Mouse (Mus musculus) urinary bladder, postnatal 10 days (tissue): ENCODE data around the gene Znrf2.
"Not testable (repeated sequence)": the region's sequence is repeated elsewhere in the genome, so short reads cannot be mapped to it uniquely, and the experiment has no call there.

ENCODE experiments used
- DNase-seq: peaks from one replicate; pipeline ENCODE4 v3.0.0; 2022; ENCODE audit warnings: low spot score

Gene Znrf2

DNA sequence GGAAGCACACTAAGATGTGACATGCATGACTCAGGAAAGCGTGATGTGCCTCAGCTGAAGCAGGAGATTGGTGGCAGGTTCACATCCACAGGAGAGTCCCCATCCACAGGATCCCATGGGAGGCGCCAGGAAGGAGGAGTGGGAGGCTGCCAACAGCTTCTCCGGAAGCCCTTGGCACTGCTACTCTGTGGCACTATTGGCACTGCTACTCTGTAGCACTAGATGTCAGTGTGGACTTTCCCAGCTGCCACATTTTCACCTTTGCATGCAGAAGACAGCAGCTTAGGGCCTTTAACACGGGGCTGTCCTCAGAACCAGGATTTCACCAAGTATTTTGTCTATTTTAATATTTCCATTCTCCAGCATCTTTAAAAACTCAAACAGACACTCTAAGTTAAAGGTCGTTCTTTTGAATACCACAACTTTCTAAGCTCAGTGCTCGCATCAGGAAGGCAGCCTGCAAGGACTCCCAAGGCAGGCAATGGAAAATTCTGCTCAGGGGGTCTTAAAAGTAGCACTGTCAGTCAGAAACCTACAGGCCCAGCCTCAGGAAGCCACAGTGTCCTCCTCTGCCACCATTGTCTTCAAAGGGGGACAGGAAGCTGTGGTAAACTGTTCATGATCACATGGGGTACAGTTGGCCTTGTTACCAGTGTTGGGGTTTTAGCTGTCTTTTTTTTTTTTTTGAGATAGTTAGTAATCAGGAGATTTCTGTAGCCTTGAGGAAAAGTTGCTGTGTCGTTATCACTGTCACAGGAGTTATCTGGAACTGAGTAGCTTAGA is 7.0 kb upstream of the Znrf2 start:
- no peak for DNase-seq

DNA sequence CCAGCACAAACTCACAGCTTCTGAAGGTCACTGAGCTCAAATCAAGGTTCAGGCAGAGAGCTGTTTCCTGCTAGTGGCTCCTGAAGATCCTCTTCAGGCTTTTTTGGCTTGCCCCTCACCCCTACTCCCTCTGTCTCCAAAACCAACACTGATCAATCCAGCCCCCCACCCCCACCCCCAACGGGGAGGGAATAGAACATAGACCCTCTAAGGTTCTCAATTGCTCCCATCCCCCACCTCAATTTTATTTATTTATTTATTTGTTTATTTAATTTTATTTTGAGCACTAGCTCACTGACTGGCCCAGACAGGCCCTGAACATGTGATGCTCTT is 6.4 kb upstream of the Znrf2 start:
- no peak for DNase-seq

DNA sequence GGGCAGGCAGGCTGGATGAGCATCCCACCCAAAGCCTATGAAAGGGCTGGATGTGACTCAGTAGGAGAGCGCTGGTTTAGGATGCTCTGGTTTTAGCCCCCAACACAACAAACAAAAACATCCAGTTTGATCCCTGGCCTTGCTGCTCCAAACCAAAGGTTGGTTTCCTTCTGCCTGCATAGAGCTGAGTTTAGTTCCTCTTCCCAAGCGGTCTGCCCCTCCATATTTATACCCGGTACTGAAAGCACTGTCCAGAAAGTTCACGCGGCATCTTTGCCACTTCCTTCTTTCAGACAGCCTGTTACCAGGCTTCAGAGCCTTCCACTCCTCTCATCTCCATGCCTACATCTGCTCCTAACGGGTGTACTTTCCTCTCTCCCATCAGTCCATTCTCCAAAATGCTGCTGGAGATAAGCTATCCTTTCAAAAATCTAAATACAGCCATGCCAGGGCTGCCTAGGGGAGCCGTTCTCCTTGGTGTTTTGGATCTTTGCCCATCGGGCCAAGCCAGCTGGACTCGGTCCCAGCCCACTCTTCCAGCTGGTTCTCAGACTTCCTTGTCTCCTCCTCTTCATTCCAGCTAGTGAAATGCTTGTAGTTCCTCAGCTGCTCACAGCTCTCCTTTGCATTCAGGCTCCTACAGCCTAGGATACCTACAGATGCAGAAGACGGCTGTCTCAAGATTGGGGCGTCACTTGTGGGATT is 5.0 kb upstream of the Znrf2 start:
- DNase-seq: no peak

DNA sequence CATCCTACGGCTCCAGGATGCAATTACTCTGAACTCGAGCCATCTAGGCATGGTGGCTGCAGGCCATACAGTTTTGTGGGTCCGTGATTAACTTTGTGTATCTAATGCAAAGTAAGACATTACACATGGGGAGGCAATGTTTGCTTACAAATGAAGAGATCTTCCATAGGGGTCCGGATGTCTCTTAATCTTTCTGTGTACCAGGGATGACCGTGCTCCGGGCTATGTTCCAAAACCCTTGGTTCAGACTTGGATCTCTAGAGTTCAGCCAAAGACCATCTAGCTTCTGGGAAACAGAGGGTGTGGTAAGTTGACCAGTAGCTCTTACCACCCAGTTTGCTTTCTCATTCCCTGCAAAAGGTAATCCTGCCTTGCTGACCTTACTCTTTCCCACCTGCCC is 4.4 kb upstream of the Znrf2 start:
- no peak for DNase-seq

DNA sequence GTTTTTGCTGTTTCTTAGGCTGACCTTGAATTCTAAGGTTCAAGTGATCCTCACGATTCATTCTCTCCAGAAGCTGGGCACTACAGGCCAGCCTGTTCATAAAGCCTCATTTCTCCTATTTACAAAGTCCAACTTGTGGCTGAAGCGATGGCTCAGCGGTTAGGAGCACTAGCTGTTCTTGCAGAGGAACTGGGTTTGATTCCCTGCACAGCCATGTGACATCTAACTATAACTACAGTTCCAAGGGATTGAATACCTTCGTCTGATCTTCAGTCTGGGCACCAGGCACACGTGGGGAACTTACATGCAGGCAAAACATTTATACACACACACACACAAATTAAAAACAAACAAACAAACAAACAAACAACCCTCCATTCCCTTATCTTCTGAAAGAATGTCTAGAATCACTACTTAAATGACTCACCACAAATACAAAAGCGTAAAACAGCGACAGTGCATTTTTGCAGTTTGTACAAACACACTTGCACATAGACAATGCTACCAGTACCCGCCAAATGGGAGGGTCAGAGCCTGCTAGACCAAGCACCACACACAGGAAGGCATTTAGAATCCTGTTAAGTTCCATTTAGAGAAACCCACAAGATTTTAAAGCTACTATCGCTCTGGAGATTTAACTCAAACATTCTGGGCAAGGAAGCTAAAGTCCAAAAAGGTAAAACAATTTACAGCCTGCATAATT is 1.1 kb upstream of the Znrf2 start:
- DNase-seq: no peak

DNA sequence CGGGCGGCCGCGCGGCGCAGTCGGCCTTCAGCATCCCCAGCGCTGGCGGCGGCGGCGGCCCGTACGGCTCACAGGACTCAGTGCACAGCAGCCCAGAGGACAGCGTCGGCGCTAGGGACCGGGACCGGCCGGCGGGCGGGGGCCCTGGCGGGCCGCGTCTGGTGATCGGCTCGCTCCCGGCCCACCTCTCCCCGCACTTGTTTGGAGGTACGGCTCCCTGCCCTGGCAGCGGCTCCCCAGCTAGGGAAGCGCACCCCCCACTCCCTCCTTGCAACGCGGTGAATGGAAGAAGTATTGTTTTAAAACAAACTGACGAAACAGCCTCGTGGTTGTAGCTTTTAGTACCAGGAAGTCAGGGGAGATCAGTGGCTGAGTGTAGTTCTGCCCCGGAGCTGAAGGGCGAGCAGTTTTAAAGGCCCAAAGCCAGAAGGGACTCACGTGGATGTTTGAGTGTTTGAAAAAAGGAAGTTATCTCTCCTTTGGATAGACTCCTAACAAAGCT is 601 bp downstream of the Znrf2 start:
- DNase-seq: no peak

DNA sequence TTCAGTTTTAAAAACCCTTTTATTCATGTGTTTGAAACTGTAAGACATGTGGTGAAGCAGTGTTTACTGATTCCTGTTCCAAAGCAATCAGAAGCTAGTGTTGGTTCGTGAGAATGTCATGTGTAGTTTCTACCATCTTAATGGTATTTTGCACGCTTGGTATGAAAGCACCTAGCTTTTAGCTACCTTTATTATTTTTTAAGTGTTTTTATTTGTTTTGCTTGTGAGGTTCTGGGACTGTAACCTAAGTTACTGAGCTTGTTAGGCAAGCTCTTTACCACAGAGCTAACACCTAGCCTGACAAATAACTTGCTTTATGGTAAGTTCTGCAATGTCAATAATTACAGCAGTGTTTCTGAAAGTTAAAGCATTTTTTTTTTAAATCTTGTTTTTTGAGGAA is 1.7 kb downstream of the Znrf2 start:
- DNase-seq: no peak

DNA sequence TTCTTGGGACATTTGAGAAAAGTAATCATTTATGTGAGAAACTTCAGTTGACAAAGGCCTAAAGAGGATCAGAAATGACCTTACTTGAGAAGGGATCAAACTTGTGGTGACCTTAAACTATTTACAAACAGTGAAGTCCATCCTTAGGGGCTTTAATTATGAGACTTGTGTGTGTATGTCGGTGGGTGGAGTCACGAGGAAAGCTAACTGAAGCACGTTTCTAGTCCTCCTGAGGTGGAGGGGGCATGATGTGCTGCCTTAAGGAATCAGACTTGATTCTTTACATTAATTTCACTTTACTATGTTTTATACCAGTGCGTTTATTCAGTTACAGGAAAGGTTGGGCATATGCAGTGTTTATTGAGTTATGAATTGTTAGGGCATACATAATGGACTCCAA is 2.6 kb downstream of the Znrf2 start:
- DNase-seq: no peak

DNA sequence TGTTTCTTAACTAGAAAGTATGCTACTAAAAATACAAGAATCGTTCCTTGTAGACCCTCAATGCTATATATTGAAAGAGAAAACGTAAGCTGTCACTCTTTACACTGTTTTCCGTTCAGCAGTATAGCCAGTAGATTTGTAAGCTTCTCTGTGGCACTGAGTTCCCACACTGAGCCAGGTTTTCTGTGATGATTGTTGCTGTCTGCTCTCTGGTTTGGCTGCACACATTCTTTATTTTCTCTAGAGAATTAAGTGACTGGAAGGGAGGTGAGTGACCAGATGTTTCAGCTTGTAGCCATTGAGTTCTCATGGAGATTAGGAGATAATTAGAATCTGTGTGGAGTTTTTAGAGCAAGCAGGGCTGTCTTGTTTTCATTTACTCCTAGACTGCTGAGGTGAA is 3.0 kb downstream of the Znrf2 start:
- DNase-seq: no peak

DNA sequence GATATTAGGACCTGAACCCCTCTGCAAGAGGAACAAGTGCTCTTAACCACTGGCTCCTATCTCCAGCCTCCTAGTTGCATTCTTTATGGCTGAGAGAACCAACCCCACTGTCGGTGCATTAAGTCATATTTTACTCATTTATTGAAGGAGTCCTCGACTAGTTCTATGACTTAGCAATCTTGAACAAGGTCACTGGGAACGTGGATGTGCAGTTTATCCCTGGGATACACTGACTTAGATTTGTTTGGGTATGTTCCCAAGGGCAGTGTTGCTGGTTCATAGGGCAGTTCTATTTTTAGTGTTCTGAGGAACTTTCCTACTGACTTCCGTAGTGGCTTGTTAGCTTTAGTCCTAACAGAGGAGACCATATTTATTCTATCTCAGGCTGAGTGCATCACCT is 5.6 kb downstream of the Znrf2 start:
- no peak for DNase-seq

DNA sequence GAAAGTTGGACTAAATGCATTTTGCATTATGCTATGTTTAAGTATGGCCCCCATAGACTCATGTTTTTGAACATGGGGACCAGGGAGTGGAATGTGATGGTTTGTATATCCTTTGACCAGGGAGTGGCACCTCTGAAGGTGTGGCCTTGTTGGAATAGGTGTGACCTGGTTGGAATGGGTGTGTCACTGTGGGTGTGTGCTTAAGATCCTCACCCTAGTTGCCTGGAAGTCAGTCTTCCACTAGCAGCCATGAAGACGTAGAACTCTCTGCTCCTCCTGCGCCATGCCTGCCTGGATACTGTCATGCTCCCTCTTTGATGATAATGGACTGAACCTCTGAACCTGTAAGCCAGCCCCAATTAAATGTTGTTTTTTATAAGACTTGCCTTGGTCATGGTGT is 7.8 kb downstream of the Znrf2 start:
- DNase-seq: not testable (repeated sequence)

DNA sequence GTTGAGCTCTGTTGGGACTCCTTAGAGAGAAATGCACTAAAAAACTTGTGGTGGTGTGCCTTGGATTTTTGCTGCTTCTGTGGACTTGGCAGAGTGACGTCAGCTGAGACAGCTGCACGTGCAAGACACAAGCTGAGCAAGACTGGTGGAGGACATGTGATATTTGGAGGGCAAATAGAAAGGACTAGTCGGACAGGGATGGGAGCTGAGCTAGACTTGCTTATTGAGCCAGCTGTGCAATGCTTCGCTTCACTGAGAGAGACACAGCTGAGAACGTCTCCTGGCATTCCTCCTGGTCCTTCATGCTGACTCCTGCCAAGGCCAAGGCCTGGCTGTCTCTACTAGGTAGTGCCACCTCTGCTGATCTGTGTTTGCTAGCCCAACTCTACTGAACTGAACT is 10.8 kb downstream of the Znrf2 start:
- DNase-seq: no peak

DNA sequence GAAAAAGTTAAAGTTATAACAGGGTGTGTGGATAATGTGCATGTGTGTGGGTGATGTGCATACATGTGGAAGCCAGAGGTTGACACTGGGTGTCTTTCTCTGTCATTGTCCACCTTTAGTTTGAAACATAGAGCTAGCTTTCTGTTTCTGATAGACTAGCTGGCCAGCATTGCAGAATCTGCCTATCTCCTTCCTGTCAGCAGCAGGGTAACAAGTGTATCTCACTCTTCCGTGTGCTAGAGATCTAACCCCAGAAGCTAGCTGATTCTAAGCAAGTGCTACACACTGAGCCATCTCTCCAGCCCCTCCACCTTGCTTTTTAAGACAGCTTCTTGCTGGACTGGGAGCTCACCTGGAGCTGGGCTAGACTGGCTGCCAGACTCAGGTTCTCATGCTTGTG is 11.6 kb downstream of the Znrf2 start:
- no peak for DNase-seq

DNA sequence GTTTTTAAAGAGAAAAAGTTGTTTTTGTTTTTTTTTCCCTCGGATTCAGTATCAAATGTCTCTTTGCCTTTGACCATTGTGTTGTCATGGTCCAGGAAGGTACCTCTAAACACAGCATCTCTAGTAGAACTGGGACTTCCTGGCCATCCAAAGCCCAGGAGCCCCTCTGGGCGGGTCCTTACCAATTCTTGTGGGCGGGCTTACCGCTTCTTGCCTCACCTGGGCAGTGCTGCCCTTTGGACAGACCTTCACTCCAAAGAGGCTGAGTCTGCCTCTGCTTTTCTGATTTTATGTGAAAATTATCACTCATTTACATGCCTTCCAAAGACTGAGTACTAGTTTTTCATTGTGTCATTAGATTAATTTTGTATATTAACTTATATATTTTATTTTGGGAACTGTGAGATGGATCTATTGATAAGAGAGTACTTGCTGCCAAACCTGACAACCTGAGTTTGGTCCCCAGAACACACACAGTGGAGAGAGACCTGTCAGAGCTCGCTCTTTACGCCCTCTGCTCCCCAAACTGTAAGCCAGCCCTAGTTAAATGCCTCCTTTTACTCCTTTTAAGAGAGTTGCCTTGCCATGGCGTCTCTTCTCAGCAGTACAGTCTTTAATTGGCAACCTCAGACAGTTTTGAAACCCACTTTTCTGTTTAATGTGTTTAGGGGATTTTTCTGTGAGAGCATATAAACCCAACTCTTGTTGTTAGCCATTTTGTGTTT is 13.5 kb downstream of the Znrf2 start:
- DNase-seq: no peak

DNA sequence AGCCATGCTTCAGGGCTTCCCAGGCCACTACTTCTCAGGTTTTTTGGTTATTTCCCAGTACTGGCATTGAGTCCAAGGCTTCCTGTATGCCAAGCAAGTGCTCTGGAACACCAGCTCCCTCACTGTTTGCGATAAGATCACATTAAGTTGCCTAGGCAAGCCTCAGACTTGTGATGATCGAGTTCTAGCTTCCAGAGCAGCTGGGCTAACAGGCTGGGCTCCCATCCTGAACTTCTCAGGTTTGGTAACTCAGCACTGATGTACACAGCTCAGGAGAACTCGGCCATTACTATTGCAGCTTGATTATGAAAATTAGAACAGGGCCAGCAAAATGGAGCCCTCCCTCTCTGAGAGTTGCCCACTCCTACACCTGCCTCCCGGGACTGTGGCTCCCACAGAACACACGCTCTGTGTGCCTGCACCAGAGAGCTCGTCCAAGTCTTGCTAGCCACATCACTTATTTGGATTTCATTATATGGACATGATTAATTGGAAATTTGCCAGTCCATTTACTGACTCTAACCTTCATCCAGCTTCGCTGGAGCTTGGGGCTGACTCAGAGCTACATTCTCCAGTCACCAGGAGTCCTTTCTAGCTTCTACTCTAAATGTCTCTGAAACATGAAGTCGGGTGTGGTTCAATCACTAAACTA is 14.5 kb downstream of the Znrf2 start:
- no peak for DNase-seq

DNA sequence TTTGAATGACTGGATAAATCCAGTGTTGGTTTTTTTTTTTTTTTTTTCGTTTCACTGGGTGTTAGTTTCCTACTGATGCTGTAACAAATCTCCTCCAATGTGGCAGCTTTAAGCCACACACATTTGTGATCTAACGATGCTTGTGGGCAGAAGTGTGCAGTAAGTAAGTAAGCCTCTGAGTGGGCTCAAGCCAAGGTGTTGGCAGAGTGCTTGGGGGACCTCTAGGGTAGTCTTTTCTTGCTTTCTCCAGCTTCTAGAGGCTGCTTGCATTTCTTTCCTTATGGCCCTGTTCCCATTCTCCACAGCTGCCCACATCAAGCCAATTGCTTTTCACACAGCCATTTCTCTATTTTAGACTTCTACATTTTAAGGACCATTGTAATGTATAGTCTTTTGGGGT is 16.7 kb downstream of the Znrf2 start:
- no peak for DNase-seq

DNA sequence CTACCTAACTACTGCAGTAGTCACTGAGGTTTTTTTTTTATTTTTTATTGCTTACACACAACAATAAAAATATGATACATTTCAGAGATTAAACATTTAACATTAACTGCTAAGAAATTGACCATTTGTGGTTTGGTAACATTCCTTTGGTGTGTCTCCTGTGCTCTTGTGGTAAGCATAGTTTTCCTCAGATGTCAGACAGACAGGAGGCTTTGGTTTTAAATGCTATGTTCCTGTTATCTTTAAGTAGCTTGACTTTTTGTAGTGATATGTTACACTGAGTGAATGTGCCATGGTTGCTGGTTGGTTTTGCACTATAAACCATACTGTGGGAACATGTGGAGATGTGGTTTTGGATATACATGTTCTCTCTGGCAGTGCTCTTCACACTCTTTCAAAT is 19.9 kb downstream of the Znrf2 start:
- no peak for DNase-seq

DNA sequence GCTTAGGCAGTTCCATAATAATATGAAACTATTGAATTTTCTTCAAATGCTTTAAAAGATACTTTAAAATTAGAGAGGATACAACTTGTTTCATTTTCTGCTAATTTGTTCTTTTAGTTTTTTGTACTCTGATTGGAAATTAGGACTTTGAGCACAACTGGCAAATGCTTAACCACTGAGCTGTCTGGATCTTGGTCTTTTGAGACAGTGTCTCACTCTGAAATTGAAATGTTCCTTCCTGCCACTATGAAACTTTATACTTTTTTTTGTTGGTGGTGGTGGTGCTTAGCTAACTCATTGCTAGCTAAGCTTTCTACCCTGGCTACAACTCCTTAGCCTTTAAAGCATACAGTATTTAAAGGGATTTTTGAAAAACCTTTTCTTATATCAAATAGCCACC is 24.7 kb downstream of the Znrf2 start:
- no peak for DNase-seq

DNA sequence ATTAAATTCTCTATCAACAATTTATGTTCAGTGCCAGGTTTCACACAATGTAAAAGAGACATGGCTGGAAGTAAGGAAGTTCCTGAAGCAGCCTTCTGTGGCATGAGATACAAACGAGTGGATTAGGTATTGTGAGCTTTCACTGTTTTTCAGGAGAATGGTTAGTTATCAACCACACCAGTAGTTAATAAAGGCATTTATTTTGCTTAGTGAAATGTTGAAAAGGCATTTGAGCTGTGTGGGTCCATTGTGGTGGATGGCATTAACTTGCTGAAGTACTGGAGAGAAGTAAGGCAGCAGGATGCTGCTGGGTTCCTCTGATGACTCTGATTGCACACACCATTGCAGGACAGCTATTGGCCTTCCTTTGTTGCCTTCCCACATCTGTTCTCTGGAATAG is 25.3 kb downstream of the Znrf2 start:
- DNase-seq: no peak

DNA sequence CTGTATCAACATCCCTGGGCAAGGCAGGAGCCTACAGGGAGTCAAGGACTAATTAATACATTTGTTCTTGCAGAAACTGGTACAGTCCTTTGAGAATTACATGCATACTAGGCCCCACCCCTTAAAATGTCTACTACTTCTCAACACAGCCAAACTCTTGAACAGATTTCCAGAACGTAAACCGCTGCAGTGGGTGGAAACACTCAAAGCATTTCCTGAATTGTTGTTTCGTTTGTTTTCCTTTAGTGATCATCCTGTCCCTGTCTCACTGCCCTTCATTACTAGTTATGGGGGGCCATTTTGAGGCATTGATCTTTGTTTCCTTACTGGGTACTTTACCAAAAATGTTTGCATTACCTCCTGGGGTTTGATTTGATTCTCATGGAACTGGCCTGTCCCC is 31.8 kb downstream of the Znrf2 start:
- no peak for DNase-seq

DNA sequence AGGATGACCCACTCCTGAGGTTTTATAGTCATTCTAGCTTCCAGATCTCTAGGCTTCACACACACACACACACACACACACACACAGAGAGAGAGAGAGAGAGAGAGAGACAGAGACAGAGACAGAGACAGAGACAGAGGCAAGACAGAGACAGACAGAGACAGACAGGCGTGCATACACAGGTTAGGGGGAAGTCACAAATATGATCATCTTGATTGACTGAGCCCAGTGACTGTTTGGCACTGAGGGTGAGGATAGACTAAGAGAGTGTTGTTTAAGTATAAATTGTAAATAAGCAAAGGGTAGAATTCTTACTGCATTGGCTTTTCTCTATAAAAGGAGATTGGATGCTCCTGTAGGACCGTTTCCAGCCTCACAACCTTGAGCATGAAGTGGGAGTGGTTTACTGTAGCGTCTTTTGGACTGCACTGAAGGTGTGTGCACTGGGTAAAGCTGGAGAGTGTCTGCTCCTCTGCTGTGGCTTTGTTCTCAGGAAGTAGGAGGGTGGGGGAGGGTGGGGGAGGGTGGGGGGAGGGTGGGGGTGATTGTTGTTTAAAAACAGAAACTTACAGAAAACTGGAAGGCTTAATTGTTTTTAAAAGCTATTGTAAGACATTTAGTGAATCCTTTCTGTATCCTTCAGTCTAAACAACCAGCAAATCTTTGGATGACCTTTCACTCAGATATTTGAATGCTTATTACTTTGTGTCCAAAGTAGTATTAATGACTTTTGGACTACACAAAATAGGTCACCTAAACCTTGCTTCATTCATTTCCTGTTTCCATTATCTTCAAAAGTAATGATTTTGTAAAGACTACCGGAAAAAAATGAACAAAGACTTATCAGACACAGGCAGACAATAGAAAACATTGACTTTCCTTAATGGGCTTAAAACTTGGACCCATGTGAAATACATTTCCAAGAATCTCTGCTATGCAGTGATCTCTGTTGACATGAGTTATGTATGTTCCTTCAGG is 32.8 kb downstream of the Znrf2 start:
- no peak for DNase-seq
